Mouse (Mus musculus) hindbrain, embryonic 10.5 days (tissue): ENCODE measurements around the gene Tsen15. TPM values are rescaled to one million over a fixed set of nuclear protein-coding genes. Genes with fewer than 3 reads are reported as not detected.
A peak's percentile ranks its signal among the peaks of the same experiment; 100 is the strongest.

ENCODE experiments used
- DNase-seq: peaks from one replicate; pipeline ENCODE4 v3.0.0-alpha.2; 2017; ENCODE audit warnings: low spot score
- H3K27ac ChIP-seq: fragments of 300-500 bp; sonication (generic); 2 replicates; pipeline ENCODE4 v1.5.1; 2016; ENCODE audit warnings: mild to moderate bottlenecking, moderate library complexity
- H3K27me3 ChIP-seq: fragments of 300-500 bp; sonication (generic); 2 replicates; pipeline ENCODE4 v1.6.1; 2016; ENCODE audit warnings: mild to moderate bottlenecking; ENCODE audit not compliant: poor library complexity, insufficient read depth, severe bottlenecking
- H3K36me3 ChIP-seq: fragments of 300-500 bp; sonication (generic); 2 replicates; pipeline ENCODE4 v1.6.1; 2016; ENCODE audit warnings: mild to moderate bottlenecking, moderate library complexity
- H3K4me1 ChIP-seq: fragments of 300-500 bp; sonication (generic); replicated peaks from 2 replicates; pipeline ENCODE4 v1.6.1; 2016; ENCODE audit warnings: mild to moderate bottlenecking
- H3K4me3 ChIP-seq: fragments of 300-500 bp; sonication (generic); 2 replicates; pipeline ENCODE4 v1.5.1; 2016; ENCODE audit warnings: mild to moderate bottlenecking, moderate library complexity
- H3K9me3 ChIP-seq: fragments of 300-500 bp; sonication (generic); 2 replicates; pipeline ENCODE4 v1.6.1; 2016; ENCODE audit warnings: mild to moderate bottlenecking, moderate library complexity
- WGBS: fragments of 180-500 bp; shearing (Covaris S2); methylation state at CpG from one replicate; pipeline ENCODE4 v1.1.7; 2016; 5-methylcytosine and 5-hydroxymethylcytosine counted together
- polyA plus RNA-seq: library from polyadenylated mRNA; unstranded; fragments of >200 nt; fragmentation: Nextera tagmentation; extraction: Ambion mirVana; gene quantifications from 2 replicates; pipeline ENCODE4 v1.2.1, GENCODE M21; 2016

Tsen15 gene
- polyA plus RNA-seq, 1 experiment from 2014 or later, result 49.9 TPM

DNA sequence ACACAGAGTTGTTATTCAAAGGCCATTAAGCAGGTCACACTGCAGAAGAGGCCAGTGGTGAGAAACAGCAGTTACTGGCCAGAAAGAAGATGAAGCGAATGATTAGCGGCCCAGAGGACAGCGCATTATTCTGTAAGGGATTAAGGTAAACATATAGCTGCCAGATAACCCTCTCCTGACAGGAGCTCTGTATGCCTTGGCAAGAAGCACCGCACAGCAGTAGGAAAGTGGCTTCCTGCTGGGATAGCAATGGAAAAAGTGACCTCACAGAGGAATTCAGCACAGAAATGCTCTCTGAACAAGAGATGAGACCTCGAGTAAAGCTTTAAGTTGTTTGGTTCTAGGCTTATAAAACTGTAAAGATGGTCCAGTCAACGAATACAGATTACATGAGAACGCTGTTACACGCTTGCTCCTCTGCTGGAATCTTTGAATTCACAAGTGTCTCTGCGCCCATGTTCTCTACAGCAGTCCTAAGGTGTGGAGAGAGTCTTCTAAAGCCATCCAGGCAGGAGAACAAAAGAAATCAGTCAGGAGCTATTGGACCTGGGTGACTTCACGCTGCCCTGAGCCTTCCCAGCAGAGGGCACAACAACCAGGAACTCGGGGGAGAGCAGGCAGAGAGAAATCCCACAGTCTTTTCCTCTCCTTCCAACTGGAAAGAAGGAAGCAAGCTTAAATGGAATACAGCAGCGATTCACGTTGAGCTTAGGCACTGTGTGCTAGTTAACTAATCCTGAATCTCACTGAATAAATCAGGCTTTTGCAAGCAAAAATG lies 18.0 kb downstream of the Tsen15 start:
- no peaks in the 10 kb centered on the region for H3K27me3 ChIP-seq
- 50% methylated on average over 13 of the region's 13 CpGs for WGBS
- DNase-seq, result no peak
- no peak overlapping the region for H3K4me3 ChIP-seq
- no peaks in the 10 kb centered on the region for H3K9me3 ChIP-seq
- H3K4me1 ChIP-seq, result peaks cover 12% of the 10 kb centered on the region
- peaks cover 3% of the 10 kb centered on the region; the same call in 1 of the 2 replicates for H3K36me3 ChIP-seq
- H3K27ac ChIP-seq, result peak overlapping the region; percentile 35; the same call in 1 of the 2 replicates

DNA sequence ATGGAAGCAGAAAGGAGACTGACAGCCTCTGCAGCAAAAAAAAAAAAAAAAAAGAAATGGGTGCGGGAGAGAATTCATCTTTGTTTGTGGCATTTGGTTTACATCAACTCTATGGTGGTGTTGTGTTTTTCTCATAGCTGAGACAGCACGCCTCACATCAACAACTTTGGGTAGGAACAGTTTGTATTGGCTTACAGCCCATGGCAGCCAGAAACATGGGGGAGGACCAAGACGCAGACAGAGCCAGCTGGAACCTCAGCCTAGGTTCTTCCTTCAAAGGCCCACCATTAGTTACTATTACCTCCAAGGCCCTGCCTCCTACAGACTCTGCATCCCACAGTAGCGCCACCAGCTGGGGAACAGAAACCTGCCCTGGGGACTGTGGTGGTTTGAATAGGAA lies 29.8 kb downstream of the Tsen15 start:
- H3K27ac ChIP-seq, result no peak overlapping the region
- H3K4me3 ChIP-seq, result no peak overlapping the region
- WGBS, result 86% methylated on average over 4 of the region's 4 CpGs
- no peaks in the 10 kb centered on the region for H3K4me1 ChIP-seq
- no peaks in the 10 kb centered on the region for H3K36me3 ChIP-seq
- H3K9me3 ChIP-seq, result no peaks in the 10 kb centered on the region
- no peaks in the 10 kb centered on the region for H3K27me3 ChIP-seq
- DNase-seq, result no peak

DNA sequence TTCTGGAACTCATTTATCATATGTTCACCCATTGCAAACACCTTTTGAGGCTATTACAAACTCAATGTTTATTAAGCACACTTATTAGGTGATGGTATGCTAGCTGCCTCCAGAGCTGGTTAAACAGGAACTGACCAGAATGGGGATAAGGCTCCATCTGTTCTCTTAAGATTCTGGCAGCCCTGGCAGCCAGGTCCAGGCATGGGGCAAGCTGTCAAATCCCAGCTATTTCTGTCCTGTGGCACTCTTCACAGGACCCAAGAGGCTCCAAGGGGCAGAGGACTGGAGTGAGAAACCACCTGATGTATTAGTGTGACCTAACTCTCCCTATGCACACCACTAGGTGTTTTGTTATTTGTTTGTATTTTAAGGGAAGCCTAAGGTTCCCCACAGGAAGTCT lies 38.5 kb downstream of the Tsen15 start:
- Histone ChIP-seq H3K4me1 (no peaks in the 10 kb centered on the region), H3K9me3 (no peaks in the 10 kb centered on the region), H3K27ac (no peak overlapping the region), H3K36me3 (no peaks in the 10 kb centered on the region), H3K27me3 (no peaks in the 10 kb centered on the region), H3K4me3 (no peak overlapping the region)
- DNase-seq, result no peak

DNA sequence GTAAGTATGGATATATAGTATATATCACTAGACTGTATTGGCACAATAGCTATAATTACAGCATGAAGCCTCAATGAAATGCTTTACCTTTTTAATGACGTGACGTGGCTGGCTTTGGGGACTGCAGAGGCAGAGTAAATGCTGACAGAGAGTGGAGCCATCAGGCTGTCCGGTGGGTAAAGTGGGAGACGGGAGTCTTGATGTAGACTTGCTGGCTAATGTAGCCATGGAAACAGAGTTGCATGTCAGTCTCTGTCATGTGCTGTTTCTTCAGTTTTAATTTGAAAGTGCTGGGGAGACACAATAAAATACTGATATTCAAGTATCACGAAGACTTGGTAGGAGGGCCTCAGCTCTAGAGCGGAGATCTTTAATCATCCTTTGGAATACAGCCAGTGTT lies 62.5 kb downstream of the Tsen15 start:
- WGBS, result 88% methylated on average over 6 of the region's 6 CpGs

More for the DNA sequence above, 62.5 kb downstream of the Tsen15 start:
- Histone ChIP-seq H3K27ac (no peak overlapping the region), H3K4me1 (no peaks in the 10 kb centered on the region), H3K9me3 (no peaks in the 10 kb centered on the region), H3K4me3 (no peak overlapping the region), H3K27me3 (no peaks in the 10 kb centered on the region), H3K36me3 (no peaks in the 10 kb centered on the region)
- no peak for DNase-seq

Other genes starting within 250 kb of the Tsen15 start
- gene Colgalt2, start 13.1 kb upstream of the Tsen15 start, polyA plus RNA-seq, result 1.7 and 1.8 TPM in 2 replicates